Comparison of ENCODE assay signal across 8 mouse cellular contexts in genomic region chr2:32318709-32319585, GRCm38 (mm10). TPM values are rescaled to one million over a fixed set of nuclear protein-coding genes. Genes with fewer than 3 reads are reported as not detected.
A peak's percentile ranks its signal among the peaks of the same experiment; 100 is the strongest.
DNase-seq lines count a peak whose midpoint lies in the region; ATAC-seq and TF ChIP-seq lines count a peak whose summit lies in the region.

No protein-coding gene starts in this region.

- no peaks in the 10 kb centered on the region for H3K36me3 ChIP-seq in heart, embryonic 12.5 days
- no peaks in the 10 kb centered on the region for H3K36me3 ChIP-seq in ES-E14 (ENCODE audit: control insufficient read depth, insufficient read depth, low read length, poor library complexity, severe bottlenecking)
- no peaks in the 10 kb centered on the region for H3K36me3 ChIP-seq in hindbrain, embryonic 11.5 days (ENCODE audit: control insufficient read depth, insufficient read depth, low read length)

- no peaks in the 10 kb centered on the region for H3K9me3 ChIP-seq in heart, embryonic 12.5 days (replicated peaks)
- H3K9me3 ChIP-seq in ES-E14 (ENCODE audit: control insufficient read depth, insufficient read depth, low read depth, low read length): no peaks in the 10 kb centered on the region
- no peaks in the 10 kb centered on the region for H3K9me3 ChIP-seq in hindbrain, embryonic 11.5 days (ENCODE audit: control insufficient read depth, low read length)

- peaks cover 65% of the 10 kb centered on the region for H3K4me1 ChIP-seq in heart, embryonic 12.5 days (replicated peaks)
- peaks cover 0 to 23% of the 10 kb centered on the region in 2 experiments; a peak in 2 of 4 replicates for H3K4me1 ChIP-seq in ES-E14 (ENCODE audit: control insufficient read depth in 2 of 2, insufficient read depth in 2 of 2, low read length in 2 of 2, poor library complexity in 1 of 2)
- peaks cover 5% of the 10 kb centered on the region for H3K4me1 ChIP-seq in hindbrain, embryonic 11.5 days (replicated peaks; ENCODE audit: control insufficient read depth, insufficient read depth, low read length)

- H3K27ac ChIP-seq in heart, embryonic 12.5 days (ENCODE audit: poor library complexity, severe bottlenecking): peak overlapping the region; percentile 84
- H3K27ac ChIP-seq in ES-E14 (ENCODE audit: insufficient read depth, low read depth, low read length, poor library complexity, severe bottlenecking): no peak overlapping the region
- H3K27ac ChIP-seq in hindbrain, embryonic 11.5 days (ENCODE audit: low read depth, low read length): peak overlapping the region; percentile 49; the same call in 1 of the 2 replicates

- no peak for ATAC-seq in heart, embryonic 12.5 days (ENCODE audit: insufficient number of reproducible peaks, low FRiP score)
- ATAC-seq in hindbrain, embryonic 11.5 days (ENCODE audit: low FRiP score): no peak

- H3K4me3 ChIP-seq in heart, embryonic 12.5 days: peak overlapping the region; percentile 52
- H3K4me3 ChIP-seq in ES-E14 (ENCODE audit: insufficient read depth in 1 of 2, low read depth in 1 of 2, low read length in 2 of 2, poor library complexity in 1 of 2, severe bottlenecking in 1 of 2): peak overlapping the region in 1 of 2 experiments; percentile 47; a peak in 1 of 4 replicates
- H3K4me3 ChIP-seq in hindbrain, embryonic 11.5 days (ENCODE audit: low read depth, low read length): peak overlapping the region; percentile 27

- peak overlapping the region; percentile 73 for H3K9ac ChIP-seq in heart, embryonic 12.5 days
- no peak overlapping the region; the same call in 1 of the 2 replicates for H3K9ac ChIP-seq in ES-E14 (ENCODE audit: insufficient read depth, low read depth, low read length, poor library complexity, severe bottlenecking)
- H3K9ac ChIP-seq in hindbrain, embryonic 11.5 days (ENCODE audit: low read depth, low read length): peak overlapping the region; percentile 50; the same call in 1 of the 2 replicates

- peaks cover 43% of the 10 kb centered on the region for H3K27me3 ChIP-seq in heart, embryonic 12.5 days (replicated peaks)
- H3K27me3 ChIP-seq in hindbrain, embryonic 11.5 days (ENCODE audit: control insufficient read depth, insufficient read depth, low read length): no peaks in the 10 kb centered on the region; the same call in 1 of the 2 replicates

- WGBS in heart, embryonic 12.5 days: 66% methylated on average over 14 of the region's 14 CpGs
- 68% methylated on average over 14 of the region's 14 CpGs for WGBS in hindbrain, embryonic 11.5 days

- peak overlapping the region; percentile 70 for H3K4me2 ChIP-seq in heart, embryonic 12.5 days
- peak overlapping the region; percentile 33 for H3K4me2 ChIP-seq in hindbrain, embryonic 11.5 days (replicated peaks; ENCODE audit: low read depth, low read length)

- in situ Hi-C loops in ES-E14 (cut with MboI; ENCODE audit: low sequenced_read_pairs in 2 of 2, unreplicated experiment in 2 of 2): no loop called here

- DNase-seq in heart, adult 18-20 months: no peak
- no peak for DNase-seq in ES-E14 (ENCODE audit: low read depth, low spot score)
- DNase-seq in hindbrain, embryonic 11.5 days (ENCODE audit: low spot score): no peak
- peak; percentile 41 for DNase-seq in mesoderm, embryonic 11.5 days (ENCODE audit: low read depth, low spot score)
- no peak for DNase-seq in cerebellum, adult 11-12 months
- DNase-seq in urinary bladder, postnatal 25 days (ENCODE audit: low spot score): no peak
- no peak for DNase-seq in spleen, adult 18-20 months

TF ChIP-seq in ES-E14, 5 proteins besides CTCF, POLR2A, EP300 and RAD21:
- 0 out of 2 replicates have a peak, but pooled peaks have one; percentile 35 for TF ChIP-seq ZNF384 (IDR thresholded peaks at IDR 0.05; ENCODE audit: low read depth, low read length)
- TF ChIP-seq HCFC1 (IDR thresholded peaks at IDR 0.05; ENCODE audit: borderline replicate concordance, insufficient read depth, low read length): no peak
- TF ChIP-seq MAFK (IDR thresholded peaks at IDR 0.05; ENCODE audit: insufficient read depth, low read depth, low read length): no peak
- no peak for TF ChIP-seq ZC3H11A (IDR thresholded peaks at IDR 0.05; ENCODE audit: borderline replicate concordance, low read depth, low read length)
- TF ChIP-seq CHD2 (IDR thresholded peaks at IDR 0.05; ENCODE audit: low read depth, low read length): no peak

RNA-seq across cellular contexts. Expression of gene Swi5, which starts 31.1 kb away (rescaled TPM):
- 284 and 317 TPM in 2 replicates for polyA plus RNA-seq in heart, embryonic 12.5 days (2016; fragmentation: Nextera tagmentation; extraction: Ambion mirVana)
- 100 to 1,000 TPM; 214 to 232 TPM for total RNA-seq in heart, adult 18-20 months (2021)
- total RNA-seq in ES-E14 (2012; rRNA removed): 172 and 280 TPM in 2 replicates
- 185 and 378 TPM in 2 replicates for polyA plus RNA-seq in hindbrain, embryonic 11.5 days (2014; fragmentation: Nextera tagmentation; extraction: Ambion mirVana)

RNA-seq across cellular contexts. Expression of gene Golga2, which starts 31.8 kb away (rescaled TPM):
- polyA plus RNA-seq in heart, embryonic 12.5 days (2016; fragmentation: Nextera tagmentation; extraction: Ambion mirVana): 28.4 and 30.7 TPM in 2 replicates
- total RNA-seq in heart, adult 18-20 months (2021): 10 to 100 TPM; 67.6 to 75.5 TPM
- 42.2 and 49.9 TPM in 2 replicates for total RNA-seq in ES-E14 (2012; rRNA removed)
- 14.6 and 17.7 TPM in 2 replicates for polyA plus RNA-seq in hindbrain, embryonic 11.5 days (2014; fragmentation: Nextera tagmentation; extraction: Ambion mirVana)

RNA-seq across cellular contexts. Expression of gene Ciz1, which starts 33.2 kb away (rescaled TPM):
- polyA plus RNA-seq in heart, embryonic 12.5 days (2016; fragmentation: Nextera tagmentation; extraction: Ambion mirVana): 40.5 and 42.2 TPM in 2 replicates
- total RNA-seq in heart, adult 18-20 months (2021): 10 to 100 TPM; 19.1 to 27.2 TPM
- 13.6 and 18.7 TPM in 2 replicates for total RNA-seq in ES-E14 (2012; rRNA removed)
- 42.4 and 49.0 TPM in 2 replicates for polyA plus RNA-seq in hindbrain, embryonic 11.5 days (2014; fragmentation: Nextera tagmentation; extraction: Ambion mirVana)

RNA-seq across cellular contexts. Expression of gene Dnm1, which starts 34.2 kb away (rescaled TPM):
- 6.2 and 7.6 TPM in 2 replicates for polyA plus RNA-seq in heart, embryonic 12.5 days (2016; fragmentation: Nextera tagmentation; extraction: Ambion mirVana)
- 1 to 10 TPM; 3.6 to 4.4 TPM for total RNA-seq in heart, adult 18-20 months (2021)
- 1.5 and 2.5 TPM in 2 replicates for total RNA-seq in ES-E14 (2012; rRNA removed)
- 17.4 and 22.6 TPM in 2 replicates for polyA plus RNA-seq in hindbrain, embryonic 11.5 days (2014; fragmentation: Nextera tagmentation; extraction: Ambion mirVana)

RNA-seq across cellular contexts. Expression of gene Uck1, which starts 59.0 kb away (rescaled TPM):
- polyA plus RNA-seq in heart, embryonic 12.5 days (2016; fragmentation: Nextera tagmentation; extraction: Ambion mirVana): 42.7 and 44.2 TPM in 2 replicates
- total RNA-seq in heart, adult 18-20 months (2021): 10 to 100 TPM; 20.3 to 26.7 TPM
- 52.1 and 56.8 TPM in 2 replicates for total RNA-seq in ES-E14 (2012; rRNA removed)
- 56.0 and 64.1 TPM in 2 replicates for polyA plus RNA-seq in hindbrain, embryonic 11.5 days (2014; fragmentation: Nextera tagmentation; extraction: Ambion mirVana)
